Mouse (Mus musculus): ENCODE data around the gene Ankrd54.

Gene Ankrd54

GRCm38 (mm10) chr15:79062376-79063159 is at the start of gene Ankrd54:
Ankrd54 (minus strand) TSS chr15:79062893.
- peak; percentile 98 to 100 for DNase-seq

- no peak for DNase-seq
These were observed 49.1 kb upstream of the Ankrd54 start for GRCm38 (mm10) chr15:79111774-79112173.

DNA sequence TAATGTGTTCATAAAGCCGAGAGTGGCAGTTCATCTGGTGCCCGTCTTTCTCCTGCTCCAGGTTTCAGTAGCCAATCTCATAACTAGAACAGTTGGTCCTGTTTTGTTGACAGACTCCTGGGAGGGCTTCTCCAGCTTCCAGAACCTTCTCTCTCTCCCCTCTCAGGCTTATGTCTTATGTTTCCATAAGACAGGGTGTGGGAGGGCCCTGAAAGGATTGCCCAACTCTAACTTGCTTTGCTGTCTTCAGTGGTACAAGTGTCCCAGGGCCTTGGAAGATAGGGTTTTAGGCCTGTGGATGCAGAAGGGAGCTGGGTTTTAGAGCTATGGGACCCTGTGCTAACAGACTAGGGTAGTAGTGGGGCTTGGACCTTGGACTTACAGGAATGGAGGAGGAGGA is 47.8 kb upstream of the Ankrd54 start:
- no peak for DNase-seq

- no peak for DNase-seq
These were observed 47.3 kb upstream of the Ankrd54 start for GRCm38 (mm10) chr15:79110031-79110430.

DNA sequence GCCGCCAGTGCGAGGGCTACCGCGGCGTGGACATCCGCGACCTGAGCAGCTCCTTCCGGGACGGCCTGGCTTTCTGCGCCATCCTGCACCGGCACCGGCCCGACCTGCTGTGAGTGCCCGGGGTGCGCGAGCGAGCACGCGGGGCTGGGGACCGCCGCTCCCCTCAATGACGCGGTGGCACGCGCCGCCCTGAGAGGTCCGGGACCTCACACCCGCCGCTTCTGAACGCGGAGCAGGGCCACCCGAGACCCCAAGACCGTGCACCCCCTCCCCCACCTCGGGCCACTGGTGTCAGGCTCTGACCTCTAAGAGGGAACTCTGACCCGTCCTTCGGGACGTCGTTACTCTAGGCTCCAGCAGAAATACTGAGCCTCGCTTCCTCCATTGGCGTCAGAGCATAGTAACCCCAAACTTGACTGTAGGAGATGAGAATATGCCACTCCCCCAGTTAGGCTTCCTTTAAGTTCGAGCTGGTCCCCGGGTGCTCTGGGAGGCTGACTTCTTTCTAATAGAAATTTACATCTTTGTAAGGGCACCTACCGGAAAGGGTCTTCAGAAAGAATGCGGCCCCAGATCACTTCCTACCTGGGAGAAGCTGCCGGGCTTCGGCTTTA is 46.7 kb upstream of the Ankrd54 start:
- no peak for DNase-seq

DNA sequence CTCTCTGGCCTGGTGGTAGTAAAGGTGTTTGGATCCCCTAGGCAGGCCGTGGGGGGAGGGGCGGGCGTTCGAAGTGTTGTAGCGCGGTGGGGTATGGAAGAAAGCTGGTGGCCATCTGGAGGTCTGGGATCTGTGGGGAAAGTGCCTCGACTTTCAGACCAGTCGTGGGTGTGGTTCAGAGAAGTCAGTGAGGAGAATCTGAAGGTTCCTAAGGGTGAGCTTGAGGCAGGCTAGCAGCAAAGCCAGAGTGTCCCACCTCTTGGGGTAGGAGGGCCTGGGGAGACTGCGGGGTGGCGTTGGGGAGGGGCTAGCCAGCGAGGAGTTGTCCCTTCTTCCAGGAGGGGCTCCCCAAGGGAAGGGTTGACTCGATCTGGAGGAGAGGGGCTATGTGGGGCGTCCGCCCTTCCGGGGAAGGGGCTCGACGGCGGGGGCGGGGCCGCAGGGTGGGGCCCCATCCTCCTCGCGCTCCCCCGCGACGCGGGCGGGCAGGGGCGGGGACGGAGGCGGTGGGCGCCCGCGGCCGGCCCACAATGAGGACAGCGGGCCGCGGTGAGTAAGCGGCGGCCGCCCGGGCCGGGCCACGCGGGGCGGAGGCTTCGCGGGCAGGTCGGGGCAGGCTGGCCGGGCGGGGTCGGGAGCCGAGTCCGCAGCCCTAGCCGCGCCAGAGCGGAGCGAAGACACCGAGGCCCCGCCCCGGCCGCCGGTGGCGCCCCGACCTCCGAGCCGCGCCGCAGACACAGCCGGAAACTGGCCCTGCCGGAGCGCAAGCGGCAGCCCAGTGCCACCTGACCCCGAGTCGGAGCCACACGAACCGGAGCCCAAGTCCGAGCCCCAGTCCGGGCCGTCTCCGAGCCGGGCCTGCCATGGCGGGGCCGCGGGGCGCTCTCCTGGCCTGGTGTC is 46.0 kb upstream of the Ankrd54 start, which contains the start of gene Micall1:
Gene Micall1, plus strand, starts transcription at position 478 of the 900 bp plus-strand sequence.
- peak; percentile 70 to 74 for DNase-seq

- no peak for DNase-seq
These were observed 45.3 kb upstream of the Ankrd54 start for GRCm38 (mm10) chr15:79107966-79108365.

GRCm38 (mm10) chr15:79105804-79106203 is 43.1 kb upstream of the Ankrd54 start:
- DNase-seq: no peak

DNA sequence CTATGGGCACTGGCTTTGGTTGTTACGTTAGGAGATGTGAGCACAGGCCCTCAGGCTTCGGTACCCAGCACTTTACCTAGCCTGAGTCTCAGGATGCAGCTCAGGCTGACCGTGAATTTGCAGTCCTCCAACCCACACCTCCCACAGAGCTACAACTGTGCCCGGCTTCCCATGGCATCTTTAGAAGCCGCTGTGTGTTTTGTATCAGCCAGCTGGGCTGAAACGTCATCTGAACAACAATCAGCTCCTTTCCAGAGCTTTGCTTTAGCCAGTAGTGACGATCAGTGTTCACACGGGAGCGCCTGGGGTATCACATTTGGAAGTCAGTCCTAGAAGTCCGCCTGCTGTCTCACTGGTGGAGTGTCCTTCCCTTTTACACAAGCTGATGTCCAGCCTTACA is 40.6 kb upstream of the Ankrd54 start:
- no peak for DNase-seq

DNA sequence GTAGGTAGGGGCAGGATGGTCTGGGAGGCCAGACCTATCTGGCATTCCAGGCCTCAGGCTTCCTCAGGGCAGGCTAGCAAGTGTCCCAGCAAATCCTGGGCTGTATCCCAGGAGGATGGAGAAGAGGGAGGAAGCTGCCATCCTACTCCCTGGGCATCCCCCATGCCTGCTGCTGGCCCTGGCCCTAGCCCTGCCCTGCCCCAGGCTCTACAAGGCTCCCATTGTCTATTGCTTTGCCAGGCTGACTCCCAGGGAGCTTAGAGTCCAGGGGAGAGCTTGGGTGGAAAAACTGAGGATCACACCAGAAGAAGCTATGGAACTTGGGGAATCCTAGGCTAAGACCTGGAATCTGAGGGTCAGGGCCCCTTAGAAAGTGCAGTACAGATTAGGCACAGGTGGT is 38.8 kb upstream of the Ankrd54 start:
- no peak for DNase-seq

DNA sequence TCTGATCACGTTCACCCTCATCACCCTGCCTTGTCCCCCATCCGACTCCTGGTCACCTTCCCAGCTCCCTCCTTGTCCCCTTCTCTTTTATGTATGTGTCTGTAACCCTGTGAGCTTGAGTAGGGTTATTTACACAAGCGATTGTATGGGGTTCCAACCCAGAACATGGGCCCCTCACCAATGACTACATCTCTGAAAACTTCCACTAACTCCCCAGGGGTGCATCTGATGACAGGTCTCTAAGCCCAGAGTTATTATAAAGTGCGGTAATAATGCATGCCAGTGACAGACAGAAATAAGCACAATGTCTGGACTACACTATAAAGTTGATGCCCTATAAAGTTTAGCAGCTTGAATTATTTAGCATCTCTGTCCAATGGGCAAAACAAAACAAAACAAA is 37.7 kb upstream of the Ankrd54 start:
- DNase-seq: no peak

DNA sequence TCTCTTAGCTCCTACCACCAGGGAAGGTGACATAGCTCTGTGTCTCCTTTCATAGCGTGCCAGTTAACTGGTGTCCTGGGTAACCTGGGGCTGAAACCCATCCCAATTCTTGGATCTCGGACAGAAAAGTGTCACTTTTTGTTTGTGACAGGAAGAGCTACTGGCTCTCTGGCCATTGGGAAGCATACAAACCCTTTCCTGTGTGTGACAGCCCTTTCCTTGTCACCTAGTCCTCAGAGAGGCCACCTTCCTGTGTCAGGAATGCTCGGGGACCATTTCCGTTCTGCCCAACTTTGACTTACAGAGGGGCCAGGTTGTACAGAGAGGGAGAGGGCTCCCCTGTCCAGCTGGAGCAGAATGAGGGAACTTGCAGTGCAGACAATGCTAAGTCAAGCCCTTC is 36.8 kb upstream of the Ankrd54 start:
- peak; percentile 34 to 59 for DNase-seq

DNA sequence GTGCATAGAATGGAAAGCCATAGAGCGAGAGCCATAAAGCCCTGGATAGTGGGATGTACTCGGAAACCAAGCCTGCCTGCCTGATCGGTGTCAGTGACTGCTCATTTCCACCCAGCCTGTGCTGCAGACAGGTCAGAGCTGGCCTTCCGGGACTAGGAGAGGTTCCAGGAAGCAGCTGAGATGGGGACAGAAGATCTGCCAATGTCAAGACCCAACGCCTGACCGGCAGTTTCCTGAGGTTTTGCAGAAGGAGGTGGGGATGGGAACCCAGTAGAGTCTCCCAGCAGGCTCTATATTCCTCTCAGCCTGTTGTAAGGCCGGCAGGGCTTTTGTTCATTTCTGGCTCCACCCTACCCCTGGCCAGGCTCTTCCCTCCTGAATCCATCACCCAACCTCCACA is 36.2 kb upstream of the Ankrd54 start:
- peak; percentile 63 to 73 for DNase-seq

DNA sequence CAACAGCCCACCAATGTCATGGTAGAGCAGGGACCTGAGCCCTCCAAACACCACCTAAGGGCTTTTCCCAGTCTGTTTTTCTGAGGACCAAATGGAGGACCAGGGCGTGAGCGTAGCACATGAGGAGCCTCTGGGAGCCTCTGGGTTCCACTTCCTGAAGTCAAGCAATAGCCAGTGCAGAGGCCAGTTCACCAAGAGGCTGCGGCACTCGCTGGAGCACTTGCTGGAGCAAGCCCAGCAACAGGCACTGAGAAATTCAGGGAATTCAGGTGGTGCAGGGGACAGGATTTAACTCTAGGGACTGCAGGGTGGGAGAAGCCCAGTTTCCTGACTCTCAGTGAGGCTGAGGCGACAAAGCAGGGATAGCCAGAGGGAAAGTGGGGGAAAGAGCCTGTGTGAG is 35.5 kb upstream of the Ankrd54 start:
- no peak for DNase-seq

- peak; percentile 74 for DNase-seq
These were observed 34.9 kb upstream of the Ankrd54 start for GRCm38 (mm10) chr15:79097611-79098025.

- DNase-seq: no peak
These were observed 34.4 kb upstream of the Ankrd54 start for GRCm38 (mm10) chr15:79097135-79097534.

DNA sequence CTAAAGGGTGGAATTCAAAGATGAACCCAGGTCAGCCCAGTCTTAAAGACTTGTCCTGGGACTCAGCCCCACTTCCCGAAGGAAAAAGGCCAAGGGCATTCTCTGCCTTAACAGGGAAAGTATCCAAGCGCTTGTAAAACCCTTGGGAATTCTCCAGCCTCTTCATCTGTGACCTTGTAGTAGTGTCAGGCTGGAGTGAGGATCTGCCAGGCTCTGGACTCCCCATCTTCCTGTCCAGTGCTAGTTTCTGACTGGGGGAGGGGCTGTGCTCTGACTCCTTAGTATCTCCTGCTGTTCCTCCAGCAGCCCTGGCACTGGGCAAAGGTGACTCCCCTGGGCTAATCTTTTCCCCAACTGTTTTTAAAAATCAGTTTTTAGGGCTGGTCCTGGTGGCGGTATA is 33.9 kb upstream of the Ankrd54 start:
- peak; percentile 57 to 71 for DNase-seq

DNA sequence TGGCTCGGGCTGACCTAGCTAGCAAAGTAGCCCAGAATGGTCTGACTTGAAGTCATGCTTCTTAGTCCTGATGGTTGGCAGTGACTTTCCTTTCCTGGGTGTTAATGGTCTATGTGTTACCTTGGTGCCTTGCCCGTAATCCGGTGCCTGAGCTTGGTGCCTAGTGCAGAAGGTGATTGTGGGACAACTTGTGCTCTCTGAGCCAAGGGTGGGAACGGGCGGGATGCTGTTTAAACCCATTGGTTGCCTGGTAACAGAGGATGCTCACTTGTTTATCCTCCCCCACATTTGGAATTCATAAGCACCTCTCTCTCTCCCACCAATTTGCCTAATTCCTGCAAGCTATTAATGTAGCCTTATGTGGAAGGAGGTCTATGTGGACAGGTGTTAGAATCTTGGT is 32.8 kb upstream of the Ankrd54 start:
- DNase-seq: no peak

GRCm38 (mm10) chr15:79093083-79093839 is 30.6 kb upstream of the Ankrd54 start:
- peak in 1 of 2 experiments; percentile 57 for DNase-seq

DNA sequence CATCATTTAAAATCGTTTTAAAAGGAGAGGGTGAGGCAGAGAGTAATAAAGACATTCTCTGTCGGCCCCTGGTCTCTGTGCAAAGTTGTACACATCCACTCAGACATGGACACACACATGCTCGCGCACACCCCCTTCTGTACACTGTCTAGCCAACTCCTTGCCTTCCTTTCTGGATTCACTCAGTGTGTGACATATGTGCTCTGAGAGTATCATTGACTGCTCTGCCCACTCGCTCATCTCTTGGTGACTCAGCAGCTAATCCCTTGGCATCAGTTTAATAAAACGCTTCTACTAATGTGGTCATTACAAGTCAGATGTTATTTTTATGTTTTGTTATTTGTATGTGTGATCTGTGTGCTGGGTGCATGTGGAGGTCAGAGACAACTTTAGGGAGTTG is 29.6 kb upstream of the Ankrd54 start:
- DNase-seq: no peak

GRCm38 (mm10) chr15:79079567-79079966 is 16.9 kb upstream of the Ankrd54 start:
- DNase-seq: no peak

DNA sequence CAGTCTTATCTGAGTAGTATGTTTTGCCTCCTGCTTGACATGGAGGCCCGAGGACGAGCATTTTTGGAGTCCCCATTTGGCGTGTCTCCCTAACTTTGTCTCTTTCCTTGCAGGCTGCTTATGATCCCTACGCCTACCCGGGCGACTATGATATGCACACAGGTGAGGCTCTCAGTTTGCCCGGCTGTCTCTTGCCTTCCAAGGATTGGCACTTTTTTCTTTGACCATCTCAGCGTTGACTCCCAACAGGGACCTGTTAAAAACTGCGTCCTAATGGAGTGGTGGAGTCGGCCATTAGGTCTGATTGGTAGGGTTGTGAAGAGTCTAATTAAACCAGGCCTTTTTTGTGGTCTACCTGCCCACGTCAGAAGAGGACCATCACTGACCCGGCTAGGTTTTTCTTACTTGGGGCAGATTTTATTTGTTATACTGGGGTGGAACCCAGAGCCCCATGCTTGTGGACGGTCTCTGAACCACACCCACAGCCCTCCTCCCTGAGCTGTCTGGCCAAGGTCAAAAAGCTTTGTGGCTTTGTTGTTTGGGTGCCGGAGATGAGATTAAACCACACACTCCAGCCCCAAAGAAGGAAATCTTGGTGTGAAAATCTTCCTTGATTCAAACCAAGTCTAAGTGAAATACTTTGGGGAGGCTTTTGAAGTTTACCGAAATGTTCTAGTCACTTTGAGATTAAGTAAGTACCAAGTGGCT is 13.1 kb upstream of the Ankrd54 start:
- DNase-seq: no peak
